Mouse (Mus musculus) hindbrain, embryonic 10.5 days (tissue): ENCODE results near the gene Tbca. TPM values are rescaled to one million over a fixed set of nuclear protein-coding genes. Genes with fewer than 3 reads are reported as not detected.
A peak's percentile ranks its signal among the peaks of the same experiment; 100 is the strongest.

Experiments
- DNase-seq: peaks from one replicate; pipeline ENCODE4 v3.0.0-alpha.2; 2017; ENCODE audit warnings: low spot score
- H3K27ac ChIP-seq: fragments of 300-500 bp; sonication (generic); 2 replicates; pipeline ENCODE4 v1.5.1; 2016; ENCODE audit warnings: mild to moderate bottlenecking, moderate library complexity
- H3K27me3 ChIP-seq: fragments of 300-500 bp; sonication (generic); 2 replicates; pipeline ENCODE4 v1.6.1; 2016; ENCODE audit warnings: mild to moderate bottlenecking; ENCODE audit not compliant: poor library complexity, insufficient read depth, severe bottlenecking
- H3K36me3 ChIP-seq: fragments of 300-500 bp; sonication (generic); 2 replicates; pipeline ENCODE4 v1.6.1; 2016; ENCODE audit warnings: mild to moderate bottlenecking, moderate library complexity
- H3K4me1 ChIP-seq: fragments of 300-500 bp; sonication (generic); replicated peaks from 2 replicates; pipeline ENCODE4 v1.6.1; 2016; ENCODE audit warnings: mild to moderate bottlenecking
- H3K4me3 ChIP-seq: fragments of 300-500 bp; sonication (generic); 2 replicates; pipeline ENCODE4 v1.5.1; 2016; ENCODE audit warnings: mild to moderate bottlenecking, moderate library complexity
- H3K9me3 ChIP-seq: fragments of 300-500 bp; sonication (generic); 2 replicates; pipeline ENCODE4 v1.6.1; 2016; ENCODE audit warnings: mild to moderate bottlenecking, moderate library complexity
- WGBS: fragments of 180-500 bp; shearing (Covaris S2); methylation state at CpG from one replicate; pipeline ENCODE4 v1.1.7; 2016; 5-methylcytosine and 5-hydroxymethylcytosine counted together
- polyA plus RNA-seq: library from polyadenylated mRNA; unstranded; fragments of >200 nt; fragmentation: Nextera tagmentation; extraction: Ambion mirVana; gene quantifications from 2 replicates; pipeline ENCODE4 v1.2.1, GENCODE M21; 2016

Gene Tbca
- polyA plus RNA-seq, 1 experiment from 2014 or later, result 228 TPM

DNA sequence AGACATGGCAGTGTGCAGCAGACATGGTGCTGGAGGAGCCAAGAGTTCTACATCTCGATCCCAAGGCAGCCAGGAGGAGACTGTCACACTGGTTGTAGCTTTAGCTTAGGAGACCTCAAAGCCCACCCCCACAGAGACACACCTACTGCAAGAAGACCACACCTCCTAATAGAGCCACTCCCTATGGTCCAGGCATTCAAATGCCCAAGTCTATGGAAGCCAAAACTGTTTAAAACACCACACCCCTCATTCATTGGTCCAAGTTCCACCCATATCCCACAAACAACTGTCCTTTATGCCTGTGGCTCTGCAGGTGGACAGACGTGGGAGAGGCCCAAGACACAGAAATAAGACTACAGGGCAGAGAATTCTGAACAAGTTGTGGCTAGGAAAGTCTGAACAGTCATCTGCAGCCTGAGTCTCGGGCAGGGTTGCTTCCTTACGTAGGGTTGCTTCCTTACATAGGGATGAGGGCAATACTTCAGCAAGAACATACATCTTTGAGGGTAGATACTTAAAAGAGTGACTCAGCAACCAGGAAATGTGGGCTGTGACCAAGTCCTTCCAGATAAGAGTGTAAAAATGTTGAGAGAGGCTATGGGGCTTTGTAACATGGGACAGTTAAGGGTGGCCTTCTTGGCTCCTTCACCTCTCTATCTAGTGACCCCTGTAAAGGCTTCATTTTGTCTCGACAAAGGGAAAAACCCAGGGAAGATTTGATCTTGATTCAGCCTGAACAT, 74.0 kb downstream of the Tbca start:
- Histone ChIP-seq H3K4me3 (no peak overlapping the region), H3K27me3 (peaks cover 88% of the 10 kb centered on the region), H3K9me3 (no peaks in the 10 kb centered on the region), H3K27ac (no peak overlapping the region), H3K4me1 (no peaks in the 10 kb centered on the region), H3K36me3 (no peaks in the 10 kb centered on the region)
- WGBS, result 78% methylated on average over 5 of the region's 5 CpGs
- DNase-seq, result no peak

DNA sequence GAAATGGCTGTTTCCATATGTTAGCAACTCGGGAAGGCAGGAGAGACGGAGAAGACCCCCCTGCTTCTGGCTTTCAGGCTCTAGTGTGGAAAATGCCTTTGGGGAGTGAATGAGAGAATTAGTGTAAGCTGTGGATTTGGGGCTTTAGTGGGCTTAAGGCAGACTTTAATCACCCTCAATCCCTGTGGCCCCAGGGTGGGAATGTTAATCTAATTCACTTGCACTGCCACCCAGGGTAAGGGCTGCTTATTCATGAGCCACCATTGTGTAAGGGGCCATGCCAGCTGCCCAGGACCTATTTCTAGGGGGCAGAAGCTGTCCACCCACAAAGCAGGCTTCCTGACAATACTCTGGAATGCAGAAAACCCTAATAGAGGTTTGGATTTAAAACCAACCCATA, 78.2 kb downstream of the Tbca start:
- no peaks in the 10 kb centered on the region for H3K9me3 ChIP-seq
- no peak overlapping the region for H3K27ac ChIP-seq
- peaks cover 100% of the 10 kb centered on the region for H3K27me3 ChIP-seq
- no peaks in the 10 kb centered on the region for H3K36me3 ChIP-seq
- peaks cover 14% of the 10 kb centered on the region; the same call in 1 of the 2 replicates for H3K4me1 ChIP-seq
- no peak overlapping the region for H3K4me3 ChIP-seq
- DNase-seq, result no peak
- 46% methylated on average over 2 of the region's 2 CpGs for WGBS

DNA sequence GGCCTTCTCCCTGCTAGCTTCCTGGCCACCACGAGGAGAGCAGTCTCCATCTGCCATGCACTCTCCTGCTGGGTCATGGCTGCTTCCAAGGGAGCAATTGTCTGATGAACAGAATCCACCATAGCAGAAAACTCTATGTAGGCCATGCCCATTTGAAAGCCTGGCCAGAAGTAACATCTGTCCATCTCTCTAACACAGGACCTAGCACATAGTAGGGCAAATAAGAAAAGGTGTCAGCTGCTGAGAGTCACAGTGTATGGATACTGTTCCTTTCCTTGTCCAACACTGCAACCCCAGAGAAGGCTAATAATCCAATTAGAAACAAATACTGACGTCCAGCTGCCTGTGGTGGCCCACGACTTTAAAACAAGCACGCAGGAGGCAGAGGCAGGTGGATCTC, 79.1 kb downstream of the Tbca start:
- Histone ChIP-seq H3K9me3 (no peaks in the 10 kb centered on the region), H3K4me3 (no peak overlapping the region), H3K4me1 (peaks cover 14% of the 10 kb centered on the region; the same call in 1 of the 2 replicates), H3K36me3 (no peaks in the 10 kb centered on the region), H3K27me3 (peaks cover 100% of the 10 kb centered on the region), H3K27ac (no peak overlapping the region)
- 47% methylated on average over 4 of the region's 4 CpGs for WGBS
- no peak for DNase-seq

DNA sequence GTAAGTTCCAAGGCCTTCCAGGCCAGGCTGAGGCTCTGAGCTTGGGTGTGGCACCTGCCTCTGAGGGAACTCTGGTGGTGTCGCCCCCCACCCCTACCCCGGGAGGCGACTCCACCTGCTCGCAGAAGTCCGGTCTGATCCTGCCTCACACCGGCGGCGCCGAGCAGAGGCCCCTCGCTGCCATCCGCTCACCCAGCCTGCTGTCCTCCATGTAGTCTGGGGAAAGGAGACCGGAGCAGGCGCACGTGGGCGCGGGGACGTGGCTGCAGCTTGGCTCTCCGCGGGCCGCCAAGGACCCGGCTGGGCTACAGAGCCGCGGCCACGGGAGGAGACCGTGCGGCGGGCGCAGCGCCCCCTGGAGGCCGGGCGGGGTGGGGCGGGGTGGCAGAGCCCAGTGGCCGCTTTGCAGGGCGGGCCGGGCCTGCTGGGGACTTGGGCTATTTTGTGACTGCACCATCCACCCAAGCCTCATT, 79.8 kb downstream of the Tbca start:
- H3K4me3 ChIP-seq, result peak overlapping the region; percentile 47
- peaks cover 19% of the 10 kb centered on the region for H3K4me1 ChIP-seq
- under 1% methylated on average over 35 of the region's 35 CpGs for WGBS
- H3K36me3 ChIP-seq, result no peaks in the 10 kb centered on the region
- peak; percentile 79 for DNase-seq
- peaks cover 100% of the 10 kb centered on the region for H3K27me3 ChIP-seq
- no peak overlapping the region for H3K27ac ChIP-seq
- H3K9me3 ChIP-seq, result no peaks in the 10 kb centered on the region

DNA sequence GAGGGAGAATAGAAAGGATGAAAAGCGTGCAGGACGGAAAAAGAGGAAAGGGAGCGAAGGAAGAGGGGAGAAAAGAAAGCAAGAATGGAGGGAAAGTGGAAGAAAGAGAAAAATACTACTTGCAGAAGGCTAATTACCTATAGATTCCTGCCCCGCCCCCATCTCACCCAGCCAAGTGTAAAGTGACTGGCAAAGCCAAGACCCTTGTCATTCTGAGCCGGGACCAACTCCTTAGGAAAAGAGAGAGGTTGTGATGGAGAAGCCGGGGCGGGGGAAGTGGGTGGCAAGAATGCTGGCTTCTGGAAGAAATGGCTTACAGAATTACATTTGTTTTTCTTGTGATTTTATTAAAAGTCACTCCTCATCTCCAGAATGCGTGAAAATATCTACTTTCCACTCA, 80.8 kb downstream of the Tbca start:
- Histone ChIP-seq H3K27ac (no peak overlapping the region), H3K4me3 (peak overlapping the region; percentile 47; the same call in 1 of the 2 replicates), H3K9me3 (no peaks in the 10 kb centered on the region), H3K27me3 (peaks cover 100% of the 10 kb centered on the region), H3K36me3 (no peaks in the 10 kb centered on the region), H3K4me1 (peaks cover 22% of the 10 kb centered on the region)
- WGBS, result 3% methylated on average over 8 of the region's 8 CpGs
- DNase-seq, result peak; percentile 31

DNA sequence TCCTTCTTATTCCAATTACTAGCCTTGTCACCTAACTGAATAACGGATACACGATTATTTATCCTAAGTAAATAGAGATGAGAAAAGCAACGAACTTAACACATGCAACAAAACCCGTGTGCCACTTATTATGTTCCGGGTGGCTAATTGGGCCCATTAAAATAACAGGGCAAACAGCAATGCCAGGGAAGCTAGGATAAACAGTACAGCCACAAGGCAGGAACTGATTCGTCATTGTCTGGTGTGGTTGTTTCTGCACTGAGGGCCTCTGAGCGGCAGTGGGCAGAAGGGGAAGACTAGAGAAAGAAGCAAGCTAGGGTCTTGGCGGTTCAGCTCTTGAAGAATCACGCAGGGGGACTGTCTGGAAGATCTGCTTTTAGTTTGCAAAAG, 81.4 kb downstream of the Tbca start:
- peaks cover 27% of the 10 kb centered on the region for H3K4me1 ChIP-seq
- H3K9me3 ChIP-seq, result no peaks in the 10 kb centered on the region
- peak; percentile 45 for DNase-seq
- H3K27me3 ChIP-seq, result peaks cover 100% of the 10 kb centered on the region
- H3K36me3 ChIP-seq, result no peaks in the 10 kb centered on the region
- WGBS, result 3% methylated on average over 9 of the region's 9 CpGs
- no peak overlapping the region for H3K27ac ChIP-seq
- no peak overlapping the region for H3K4me3 ChIP-seq

DNA sequence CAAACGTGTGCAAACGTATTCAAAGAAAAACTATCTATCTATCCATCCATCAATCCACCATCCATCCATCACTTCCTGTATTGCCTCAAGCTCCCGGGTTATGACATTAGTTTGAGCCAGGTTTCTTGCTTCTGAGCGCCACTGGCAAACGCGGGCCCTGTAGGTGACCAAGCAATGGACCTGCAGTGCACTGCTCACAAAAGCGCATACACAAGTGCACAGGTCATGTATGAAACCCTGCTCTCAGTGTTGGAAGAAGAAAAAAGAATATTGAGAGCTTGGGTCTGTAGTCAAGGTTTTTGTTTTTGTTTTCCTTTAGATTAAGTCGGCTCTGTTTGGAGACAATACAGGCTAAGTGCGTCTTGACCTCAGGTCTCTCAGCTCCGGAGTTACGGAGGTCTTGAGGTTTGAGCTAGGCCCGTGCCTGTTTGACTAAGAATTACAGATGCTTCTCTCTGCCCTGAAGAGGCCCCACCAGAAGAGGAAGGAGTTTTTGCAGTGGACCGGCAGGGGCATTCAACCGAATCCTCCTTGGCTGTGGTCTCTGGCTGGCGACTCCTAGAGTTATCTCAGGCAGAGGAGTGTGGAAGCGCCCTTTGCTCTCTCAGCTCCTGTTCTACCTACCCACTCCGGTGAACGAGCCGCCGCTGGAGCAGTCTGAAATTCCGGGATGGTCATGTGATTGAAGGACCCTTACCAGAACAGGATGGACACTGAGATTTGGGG, 81.9 kb downstream of the Tbca start:
- Histone ChIP-seq H3K9me3 (no peaks in the 10 kb centered on the region), H3K27me3 (peaks cover 100% of the 10 kb centered on the region), H3K27ac (no peak overlapping the region), H3K4me3 (no peak overlapping the region), H3K36me3 (no peaks in the 10 kb centered on the region), H3K4me1 (peaks cover 30% of the 10 kb centered on the region)
- DNase-seq, result peak; percentile 58
- WGBS, result under 1% methylated on average over 21 of the region's 21 CpGs

DNA sequence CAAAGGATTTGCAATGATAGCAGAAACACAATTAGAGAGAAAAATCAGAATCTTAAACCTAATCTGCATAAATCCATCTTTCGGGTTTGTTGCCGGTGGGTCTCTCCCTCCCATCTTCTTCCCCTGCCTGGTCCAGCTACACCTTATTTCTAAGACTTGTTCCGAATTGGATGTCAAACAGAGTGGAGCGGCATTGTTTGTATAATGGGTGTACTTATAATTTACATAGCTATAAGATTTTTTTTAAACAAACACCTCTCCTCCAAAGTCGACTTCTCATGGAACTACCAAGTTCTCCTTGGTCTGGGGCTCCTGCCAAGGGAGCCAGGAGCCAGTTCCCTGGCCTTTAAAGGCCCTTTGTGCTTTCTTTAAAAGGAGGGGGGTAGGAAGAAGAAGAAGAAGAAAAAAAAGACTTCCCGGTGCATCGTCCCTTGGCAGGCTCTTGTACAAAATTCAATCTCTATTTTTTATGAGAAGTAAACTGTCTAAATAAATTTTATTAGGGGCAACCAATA, 83.2 kb downstream of the Tbca start:
- H3K27ac ChIP-seq, result no peak overlapping the region
- DNase-seq, result peak; percentile 12
- WGBS, result under 1% methylated on average over 7 of the region's 7 CpGs
- no peaks in the 10 kb centered on the region for H3K36me3 ChIP-seq
- no peaks in the 10 kb centered on the region for H3K9me3 ChIP-seq
- peaks cover 30% of the 10 kb centered on the region for H3K4me1 ChIP-seq
- H3K4me3 ChIP-seq, result no peak overlapping the region
- peaks cover 100% of the 10 kb centered on the region for H3K27me3 ChIP-seq

DNA sequence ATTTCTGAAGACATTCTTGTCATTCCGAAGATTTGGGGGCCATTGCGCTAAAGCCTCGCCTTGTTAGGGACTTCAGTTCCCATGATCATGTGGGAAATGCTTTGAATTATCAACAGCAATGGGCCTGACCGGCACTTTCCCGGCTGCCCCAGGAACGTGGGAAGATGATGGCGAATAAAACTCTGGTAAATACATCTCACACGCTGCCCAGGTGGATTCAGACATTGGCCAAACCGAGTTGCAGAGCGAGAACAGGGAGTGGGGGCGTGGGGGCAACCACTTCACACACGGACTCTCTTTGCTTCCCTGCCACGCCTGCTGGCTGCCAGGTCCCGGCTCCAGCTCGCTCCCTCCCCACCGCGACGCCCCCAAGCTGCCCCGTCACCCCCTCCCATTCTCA, 83.7 kb downstream of the Tbca start:
- peaks cover 100% of the 10 kb centered on the region for H3K27me3 ChIP-seq
- peak; percentile 41 for DNase-seq

DNA sequence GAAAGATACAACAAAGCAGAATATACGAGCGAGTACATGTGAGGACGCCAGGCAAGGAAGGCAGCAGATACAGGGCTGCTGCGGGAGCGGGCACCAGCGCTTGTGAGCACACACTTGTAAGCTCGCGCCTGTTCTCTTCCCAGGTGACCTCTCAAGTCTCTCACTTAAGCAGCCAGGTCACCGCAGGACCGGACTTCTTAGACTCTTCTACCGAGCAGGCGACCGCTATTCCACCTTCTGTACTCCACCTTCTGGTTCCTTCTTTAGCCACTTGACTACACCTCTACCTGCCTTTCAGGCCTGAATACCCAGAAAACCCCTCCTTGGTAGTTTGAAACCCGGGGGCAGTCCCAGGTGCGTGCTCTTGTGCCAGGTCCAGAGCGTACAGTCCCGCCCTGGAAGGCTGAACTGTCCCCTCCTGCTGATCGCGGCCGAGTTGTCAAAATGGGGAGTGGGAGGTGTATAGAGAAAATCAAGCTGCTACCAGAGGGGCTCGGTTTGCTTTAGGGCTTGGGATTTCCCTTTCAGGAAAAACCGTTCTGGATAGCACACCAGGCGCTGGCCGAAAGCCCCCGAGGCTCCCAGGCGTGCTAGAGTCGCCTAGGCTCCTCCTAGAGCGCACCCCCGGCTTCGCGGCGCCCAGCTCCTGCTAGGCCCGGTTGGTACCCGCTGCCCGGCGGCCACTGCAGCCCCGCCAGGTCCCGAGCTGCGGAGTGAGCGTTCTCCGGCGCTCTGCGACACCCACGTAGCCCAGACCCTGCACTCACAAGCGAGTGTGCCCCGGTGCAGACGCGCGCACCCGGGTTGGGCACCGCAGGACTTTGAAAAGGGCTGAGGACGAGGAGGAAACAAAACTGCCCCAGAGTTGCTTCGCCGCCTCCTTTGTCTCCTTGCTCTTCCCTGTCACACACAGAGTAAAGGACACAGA, 84.7 kb downstream of the Tbca start:
- H3K4me1 ChIP-seq, result peaks cover 29% of the 10 kb centered on the region
- H3K27me3 ChIP-seq, result peaks cover 100% of the 10 kb centered on the region
- H3K27ac ChIP-seq, result peak overlapping the region; percentile 66
- peak; percentile 72 for DNase-seq
- H3K9me3 ChIP-seq, result no peaks in the 10 kb centered on the region
- no peaks in the 10 kb centered on the region for H3K36me3 ChIP-seq
- WGBS, result under 1% methylated on average over 54 of the region's 54 CpGs
- peak overlapping the region; percentile 33 for H3K4me3 ChIP-seq

More for the DNA sequence above, 83.7 kb downstream of the Tbca start:
- Histone ChIP-seq H3K36me3 (no peaks in the 10 kb centered on the region), H3K4me1 (peaks cover 30% of the 10 kb centered on the region), H3K4me3 (no peak overlapping the region), H3K9me3 (no peaks in the 10 kb centered on the region), H3K27ac (no peak overlapping the region)
- WGBS, result under 1% methylated on average over 19 of the region's 19 CpGs

DNA sequence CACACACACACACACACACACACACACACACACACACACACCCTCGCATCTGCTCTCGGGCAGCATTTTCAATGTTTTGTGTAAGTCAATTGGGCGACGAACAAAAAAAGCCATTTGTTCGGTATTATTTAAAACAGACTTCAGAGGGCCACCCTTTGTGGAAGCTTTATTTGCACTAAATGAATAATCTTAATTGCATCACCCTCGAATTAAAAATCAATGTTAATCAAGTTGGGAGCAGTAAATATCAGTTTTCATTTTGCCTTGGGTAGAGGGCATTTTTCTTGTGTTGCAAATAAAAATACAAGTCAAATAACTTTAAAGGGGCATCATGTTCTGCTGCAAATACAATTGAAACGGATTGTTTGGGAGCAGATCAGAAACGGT, 85.3 kb downstream of the Tbca start:
- WGBS, result 1% methylated on average over 8 of the region's 8 CpGs
- Histone ChIP-seq H3K27me3 (peaks cover 100% of the 10 kb centered on the region), H3K4me3 (peak overlapping the region; percentile 33), H3K9me3 (no peaks in the 10 kb centered on the region), H3K4me1 (peaks cover 23% of the 10 kb centered on the region), H3K27ac (no peak overlapping the region), H3K36me3 (no peaks in the 10 kb centered on the region)
- DNase-seq, result no peak

DNA sequence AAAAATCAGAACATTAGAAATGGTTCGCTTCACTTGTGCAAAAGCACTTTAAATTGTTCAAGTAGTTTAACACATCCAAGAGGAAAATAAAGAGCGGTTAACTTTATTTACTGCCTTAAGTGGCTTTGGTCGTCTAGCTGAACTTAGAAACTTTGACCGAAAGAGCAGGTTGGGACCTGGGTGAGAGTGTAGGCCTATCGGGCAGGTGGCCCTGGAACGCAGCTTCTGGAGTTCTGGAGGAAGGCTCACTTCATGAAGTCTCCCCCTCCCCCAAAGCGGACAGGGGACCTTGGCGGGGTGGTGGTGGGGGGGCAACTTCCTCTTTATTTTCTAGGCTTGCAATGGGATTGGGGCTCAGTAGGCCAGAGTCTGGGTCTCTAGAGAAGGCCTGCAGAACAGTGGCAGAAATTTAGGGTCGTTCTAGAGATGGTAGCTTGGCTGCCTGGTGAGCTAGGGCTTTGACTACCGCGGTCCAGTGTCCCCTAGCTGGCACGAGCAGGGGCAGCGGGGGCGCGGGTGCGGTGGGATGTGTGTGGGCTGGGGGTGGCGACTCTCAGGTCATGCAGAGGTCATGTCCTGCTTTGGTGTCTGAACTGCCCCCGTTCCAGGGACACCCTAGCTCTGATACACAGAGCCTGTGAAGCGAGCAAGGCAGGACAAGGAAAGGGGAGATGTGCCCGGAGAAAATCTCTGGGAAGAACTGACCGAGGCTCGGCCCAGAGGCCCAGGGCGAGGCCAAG, 86.1 kb downstream of the Tbca start:
- whole genome bisulfite sequencing, result 1% methylated on average over 23 of the region's 23 CpGs
- peaks cover 19% of the 10 kb centered on the region for H3K4me1 ChIP-seq
- no peaks in the 10 kb centered on the region for H3K36me3 ChIP-seq
- no peak for DNase-seq
- H3K27ac ChIP-seq, result peak overlapping the region; percentile 53
- no peaks in the 10 kb centered on the region for H3K9me3 ChIP-seq
- H3K4me3 ChIP-seq, result peak overlapping the region; percentile 36
- H3K27me3 ChIP-seq, result peaks cover 100% of the 10 kb centered on the region
